In genomic region chr8:118448011-118448410, GRCm38 (mm10) we compare ENCODE assay signal across 19 mouse cellular contexts.
"Had no signal": no experiment of that assay in that cellular context is flagged by ENCODE, and none has a peak within 500 bp of the region (broad histone marks: within the 10 kb centered on the region; RNA-seq: fewer than 3 reads in every experiment).

No protein-coding gene starts in this region.

- H3K4me1 ChIP-seq: lung, embryonic 15.5 days; megakaryocyte, embryonic 14.5 days; midbrain, embryonic 13.5 days; midbrain, embryonic 15.5 days; neural tube, embryonic 12.5 days had no signal

- DNase-seq: lung, adult 2 months; lung, postnatal 14 days; lung, postnatal 36 days; retina, postnatal 1 day; right cerebral cortex, adult 18-20 months; right cerebral cortex, postnatal 25 days; right cerebral cortex, postnatal 4 days; spleen, adult 18-20 months; thymus, adult 18-20 months; thymus, postnatal 14 days; thymus, postnatal 36 days had no signal

- H3K9ac ChIP-seq: lung, embryonic 15.5 days; midbrain, embryonic 13.5 days; midbrain, embryonic 15.5 days; neural tube, embryonic 12.5 days had no signal

- H3K4me2 ChIP-seq: lung, embryonic 15.5 days; midbrain, embryonic 11.5 days; midbrain, embryonic 13.5 days; midbrain, embryonic 15.5 days; neural tube, embryonic 12.5 days had no signal

- H3K27ac ChIP-seq: lung, embryonic 15.5 days; macrophage; midbrain, embryonic 13.5 days; midbrain, embryonic 15.5 days; neural tube, embryonic 12.5 days had no signal

- H3K4me3 ChIP-seq: lung, embryonic 15.5 days; megakaryocyte, embryonic 14.5 days; midbrain, embryonic 13.5 days; midbrain, embryonic 15.5 days; neural tube, embryonic 12.5 days had no signal

- ATAC-seq: lung, postnatal 0 days; midbrain, embryonic 13.5 days; midbrain, embryonic 15.5 days had no signal

- H3K36me3 ChIP-seq: lung, embryonic 15.5 days; midbrain, embryonic 13.5 days; midbrain, embryonic 15.5 days; neural tube, embryonic 12.5 days had no signal

- H3K27me3 ChIP-seq: lung, embryonic 15.5 days; megakaryocyte, embryonic 14.5 days; midbrain, embryonic 13.5 days; midbrain, embryonic 15.5 days; neural tube, embryonic 12.5 days had no signal

- H3K9me3 ChIP-seq: lung, embryonic 15.5 days; midbrain, embryonic 13.5 days; midbrain, embryonic 15.5 days; neural tube, embryonic 12.5 days had no signal
